Mouse (Mus musculus): ENCODE measurements around the gene Dctd.

GRCm38 (mm10) chr8:48181000-48181399 is 82.1 kb downstream of the Dctd start:
- no peak for TF ChIP-seq CTCF (IDR thresholded peaks at IDR 0.05; ENCODE audit: extremely low read depth, insufficient read length, insufficient replicate concordance, low read depth, low read length)
- no peak for TF ChIP-seq POLR2A (IDR thresholded peaks at IDR 0.05; ENCODE audit: low read depth, low read length)
